10 mouse cellular contexts compared by ENCODE assay signal in genomic region chr1:81076831-81077664, GRCm38 (mm10). TPM values are rescaled to one million over a fixed set of nuclear protein-coding genes. Genes with fewer than 3 reads are reported as not detected.
DNase-seq lines count a peak whose midpoint lies in the region; ATAC-seq lines count a peak whose summit lies in the region.
"Had no signal": no experiment of that assay in that cellular context is flagged by ENCODE, and none has a peak within 500 bp of the region (broad histone marks: within the 10 kb centered on the region; RNA-seq: fewer than 3 reads in every experiment).

TSS of gene Nyap2 (plus strand) at chr1:81076950.

- H3K27me3 ChIP-seq in forebrain, embryonic 14.5 days (replicated peaks; ENCODE audit: control insufficient read depth, insufficient read depth, low read length): no peaks in the 10 kb centered on the region
- no peaks in the 10 kb centered on the region for H3K27me3 ChIP-seq in neural tube, embryonic 12.5 days (replicated peaks)

- peak within 1 kb of the TSS; percentile 46 for H3K4me2 ChIP-seq in forebrain, embryonic 14.5 days (ENCODE audit: low read length)
- H3K4me2 ChIP-seq in neural tube, embryonic 12.5 days (replicated peaks): peak within 1 kb of the TSS; percentile 52
- H3K4me2 ChIP-seq: heart, embryonic 13.5 days had no signal

- peak within 1 kb of the TSS; percentile 62 for H3K9ac ChIP-seq in forebrain, embryonic 14.5 days (ENCODE audit: low read length)
- peak within 1 kb of the TSS; percentile 48; the same call in 1 of the 2 replicates for H3K9ac ChIP-seq in neural tube, embryonic 12.5 days
- H3K9ac ChIP-seq: heart, embryonic 13.5 days had no signal

- peak within 1 kb of the TSS; percentile 89 for H3K27ac ChIP-seq in forebrain, embryonic 14.5 days (ENCODE audit: low read depth, low read length)
- peak within 1 kb of the TSS; percentile 75; the same call in 1 of the 2 replicates for H3K27ac ChIP-seq in neural tube, embryonic 12.5 days
- H3K27ac ChIP-seq: heart, embryonic 13.5 days had no signal

- peak within 1 kb of the TSS; percentile 30 for H3K4me3 ChIP-seq in forebrain, embryonic 14.5 days (ENCODE audit: low read depth, low read length)
- H3K4me3 ChIP-seq in neural tube, embryonic 12.5 days: peak within 1 kb of the TSS; percentile 18
- H3K4me3 ChIP-seq: heart, embryonic 13.5 days had no signal

- no peaks in the 10 kb centered on the region for H3K9me3 ChIP-seq in forebrain, embryonic 14.5 days (replicated peaks; ENCODE audit: control insufficient read depth, low read length)
- H3K9me3 ChIP-seq in neural tube, embryonic 12.5 days: no peaks in the 10 kb centered on the region
- H3K9me3 ChIP-seq: heart, embryonic 13.5 days had no signal

- 12% methylated on average over 16 of the region's 16 CpGs for WGBS in forebrain, embryonic 14.5 days
- WGBS in neural tube, embryonic 12.5 days: 30% methylated on average over 16 of the region's 16 CpGs

- peak; percentile 15 for DNase-seq in testis, postnatal 14 days (ENCODE audit: low spot score)
- DNase-seq in testis, postnatal 10 days (ENCODE audit: low spot score): no peak
- DNase-seq in forebrain, embryonic 14.5 days (ENCODE audit: low spot score): peak; percentile 84
- peak; percentile 33 to 40 for DNase-seq in layer of hippocampus, postnatal 25 days (ENCODE audit: extremely low spot score in 1 of 2, low spot score in 1 of 2)
- no peak for DNase-seq in urinary bladder, postnatal 10 days (ENCODE audit: low spot score)
- no peak for DNase-seq in lung, adult 18-20 months

- peak; percentile 84 for ATAC-seq in forebrain, embryonic 14.5 days
- peak; percentile 80 for ATAC-seq in neural tube, embryonic 12.5 days (ENCODE audit: low FRiP score, low read depth)
- ATAC-seq in CD4-positive, CD25-positive, alpha-beta regulatory T cell, adult 4 months: no peak
- ATAC-seq: Patski had no signal

- H3K36me3 ChIP-seq in forebrain, embryonic 14.5 days (ENCODE audit: control insufficient read depth, insufficient read depth, low read length): no peaks in the 10 kb centered on the region
- no peaks in the 10 kb centered on the region for H3K36me3 ChIP-seq in neural tube, embryonic 12.5 days
- H3K36me3 ChIP-seq: heart, embryonic 13.5 days had no signal

- no peaks in the 10 kb centered on the region for H3K4me1 ChIP-seq in forebrain, embryonic 14.5 days (ENCODE audit: control insufficient read depth, insufficient read depth, low read length)
- peaks cover 2% of the 10 kb centered on the region; the same call in 1 of the 2 replicates for H3K4me1 ChIP-seq in neural tube, embryonic 12.5 days
- H3K4me1 ChIP-seq: heart, embryonic 13.5 days had no signal

RNA-seq across cellular contexts. Expression of gene Nyap2, which starts in this region (rescaled TPM):
- 4.5 and 7.2 TPM in 2 replicates for polyA plus RNA-seq in forebrain, embryonic 14.5 days (2014; fragmentation: Nextera tagmentation; extraction: Ambion mirVana)
- total RNA-seq in layer of hippocampus, postnatal 25 days (2021): 10 to 100 TPM; 19.9 to 23.6 TPM
- polyA plus RNA-seq in neural tube, embryonic 12.5 days (2016; fragmentation: Nextera tagmentation; extraction: Ambion mirVana): 11.2 and 13.4 TPM in 2 replicates
- polyA plus RNA-seq in CD4-positive, CD25-positive, alpha-beta regulatory T cell, adult 4 months (2017; shearing (Covaris generic)): not detected
- polyA plus RNA-seq: Patski had no signal

Comparison
In these comparisons a context has a peak if more than half of its experiments do, and no peak if none do; other contexts are left out.
1. DNase-seq: peak in testis, postnatal 14 days (single experiment), forebrain, embryonic 14.5 days (single experiment) and layer of hippocampus, postnatal 25 days (2 of 2); none in testis, postnatal 10 days (single experiment), urinary bladder, postnatal 10 days (single experiment) and lung, adult 18-20 months (0 of 2).